Mouse (Mus musculus) cerebellum, adult 2 months (tissue): ENCODE measurements around the gene Magi3.

Experiments used
- CTCF ChIP-seq: fragments of 200-500 bp; IDR thresholded peaks from 2 replicates; pipeline ENCODE4 v1.5.1; 2011; ENCODE audit warnings: low read depth, mild to moderate bottlenecking, control low read depth, low read length, moderate library complexity, borderline replicate concordance; ENCODE audit not compliant: insufficient read depth
- POLR2A ChIP-seq: fragments of 200-500 bp; IDR thresholded peaks from 2 replicates; pipeline ENCODE4 v1.6.1; 2011; ENCODE audit warnings: low read length, control low read depth, borderline replicate concordance; ENCODE audit not compliant: insufficient read depth

DNA sequence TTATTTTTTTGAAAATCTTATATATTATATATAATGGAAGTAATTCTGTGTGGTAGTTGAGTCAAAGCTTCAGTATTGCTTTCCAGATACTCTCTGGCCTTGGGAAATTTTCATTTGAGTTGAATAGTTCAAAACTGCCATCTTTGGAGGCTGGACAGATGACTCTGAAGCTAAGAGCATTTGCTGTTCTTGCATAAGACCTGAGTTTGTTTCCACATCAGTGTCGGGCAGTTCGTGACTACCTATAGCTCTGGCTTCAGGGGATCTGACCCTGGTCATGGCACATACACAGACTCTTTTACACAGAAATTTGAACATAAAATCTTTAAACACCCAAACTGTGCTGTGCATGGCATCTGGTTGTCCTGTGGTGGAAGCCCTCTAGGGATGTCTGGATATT, 235.0 kb downstream of the Magi3 start:
- no peak for TF ChIP-seq CTCF
- TF ChIP-seq POLR2A, result no peak
